Mouse (Mus musculus): ENCODE data around the gene Phf6.

- TF ChIP-seq TAL1 (IDR thresholded peaks at IDR 0.05; ENCODE audit: low read length) = no peak
- no peak; the same call in 1 of the 2 replicates for TF ChIP-seq GATA1 (IDR thresholded peaks at IDR 0.05; ENCODE audit: low read length)
Measured at GRCm38 (mm10) chrX:52912826-52913701, 998 bp downstream of the Phf6 start.
